Mouse (Mus musculus) myocyte (in vitro differentiated cells): ENCODE measurements around the gene Kpna4. TPM values are rescaled to one million over a fixed set of nuclear protein-coding genes. Genes with fewer than 3 reads are reported as not detected.

ENCODE experiments used
- H3K27me3 ChIP-seq: one replicate; pipeline ENCODE4 v1.6.1; 2011; ENCODE audit not compliant: control insufficient read depth, insufficient read depth, insufficient read length
- H3K36me3 ChIP-seq: one replicate; pipeline ENCODE4 v1.6.1; 2011; ENCODE audit not compliant: control insufficient read depth, insufficient read depth
- H3K4me2 ChIP-seq: one replicate; pipeline ENCODE4 v1.6.1; 2011; ENCODE audit warnings: low read depth, control low read depth
- H3K4me3 ChIP-seq: one replicate; pipeline ENCODE4 v1.5.1; 2011; ENCODE audit warnings: mild to moderate bottlenecking, control low read depth, moderate library complexity
- H3K79me2 ChIP-seq: one replicate; pipeline ENCODE4 v1.6.1; 2011; ENCODE audit not compliant: control insufficient read depth, insufficient read depth
- H3ac ChIP-seq: one replicate; pipeline ENCODE4 v1.6.1; 2011; ENCODE audit not compliant: control insufficient read depth, insufficient read length
- CEBPB ChIP-seq: IDR thresholded peaks from 2 replicates; pipeline ENCODE4 v1.6.1; 2011; ENCODE audit warnings: mild to moderate bottlenecking, moderate library complexity; ENCODE audit not compliant: poor library complexity, insufficient read depth, severe bottlenecking
- E2F4 ChIP-seq: IDR thresholded peaks from one replicate; pipeline ENCODE4 v1.6.1; 2011; ENCODE audit warnings: mild to moderate bottlenecking, control low read depth, moderate library complexity; ENCODE audit not compliant: insufficient read depth
- MAX ChIP-seq: IDR thresholded peaks from one replicate; pipeline ENCODE4 v1.6.1; 2011; ENCODE audit warnings: low read depth, mild to moderate bottlenecking, control low read depth
- MYOD1 ChIP-seq, 3 experiments: IDR thresholded peaks; one replicate each; pipeline ENCODE4 v1.6.1; 2011; ENCODE audit warnings: control low read depth in 2 of 3, low read depth in 2 of 3, mild to moderate bottlenecking in 2 of 3, moderate library complexity in 1 of 3; ENCODE audit not compliant: insufficient read length in 2 of 3, control insufficient read depth in 1 of 3
- MYOG ChIP-seq, 3 experiments: IDR thresholded peaks; one replicate each; pipeline ENCODE4 v1.6.1; 2011; ENCODE audit warnings: control low read depth in 2 of 3, low read depth in 2 of 3, mild to moderate bottlenecking in 2 of 3; ENCODE audit not compliant: insufficient read length in 2 of 3, control insufficient read depth in 1 of 3, insufficient read depth in 1 of 3
- POLR2A ChIP-seq: IDR thresholded peaks from one replicate; pipeline ENCODE4 v1.6.1; 2011; ENCODE audit warnings: low read depth, mild to moderate bottlenecking, control low read depth, moderate library complexity; ENCODE audit not compliant: insufficient read length
- POLR2AphosphoS2 ChIP-seq: IDR thresholded peaks from one replicate; pipeline ENCODE4 v1.6.1; 2011; ENCODE audit warnings: low read depth, control low read depth; ENCODE audit not compliant: insufficient read length
- REST ChIP-seq: IDR thresholded peaks from one replicate; pipeline ENCODE4 v1.6.1; 2011; ENCODE audit warnings: mild to moderate bottlenecking, control low read depth, moderate library complexity; ENCODE audit not compliant: insufficient read depth, insufficient read length
- SRF ChIP-seq: IDR thresholded peaks from one replicate; pipeline ENCODE4 v1.6.1; 2011; ENCODE audit warnings: low read depth; ENCODE audit not compliant: control insufficient read depth, insufficient read length
- TCF12 ChIP-seq: IDR thresholded peaks from one replicate; pipeline ENCODE4 v1.6.1; 2011; ENCODE audit warnings: mild to moderate bottlenecking, control low read depth; ENCODE audit not compliant: poor library complexity, insufficient read depth, severe bottlenecking
- TCF3 ChIP-seq: IDR thresholded peaks from one replicate; pipeline ENCODE4 v1.6.1; 2011; ENCODE audit warnings: low read depth, control low read depth; ENCODE audit not compliant: insufficient read length
- USF1 ChIP-seq: IDR thresholded peaks from one replicate; pipeline ENCODE4 v1.6.1; 2011; ENCODE audit warnings: low read depth, mild to moderate bottlenecking, control low read depth, moderate library complexity
- polyA plus RNA-seq: library from polyadenylated mRNA; unstranded; fragments of >200 nt; fragmentation: generic; extraction: Trizol; gene quantifications from one replicate; pipeline ENCODE4 v1.2.1, GENCODE M21; 2012; ENCODE audit warnings: missing spikeins

The Kpna4 gene
- polyA plus RNA-seq, 1 experiment = 23.0 TPM

DNA sequence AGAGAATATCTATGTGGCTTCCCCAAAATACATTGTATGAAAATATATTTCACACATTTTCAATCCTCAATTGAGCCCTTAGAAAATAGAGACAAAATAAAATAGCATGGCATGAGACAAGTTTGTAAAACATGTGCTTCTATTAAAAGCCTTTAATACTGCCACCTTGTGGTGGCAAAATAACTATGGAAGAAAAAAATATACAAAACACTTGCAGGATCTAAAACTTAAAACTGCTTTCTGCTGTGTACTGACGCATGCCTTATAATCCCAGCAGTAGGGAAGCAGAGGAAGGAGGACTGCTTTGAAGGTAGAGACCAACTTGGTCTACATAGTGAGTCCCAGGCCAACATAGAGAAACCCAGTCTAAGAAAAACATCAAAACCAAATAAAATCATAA is 62.9 kb downstream of the Kpna4 start:
- H3K79me2 ChIP-seq = no peaks in the 10 kb centered on the region
- no peak for TF ChIP-seq POLR2A
- no peak for TF ChIP-seq CEBPB
- no peak for TF ChIP-seq POLR2AphosphoS2
- TF ChIP-seq E2F4 = no peak
- TF ChIP-seq TCF3 = no peak
- no peak for TF ChIP-seq MAX
- TF ChIP-seq SRF = no peak
- TF ChIP-seq MYOD1 (IDR thresholded peaks at IDR 0.05; ENCODE audit: control insufficient read depth in 1 of 3, insufficient read length in 2 of 3, low read depth in 2 of 3) = no peak
- no peak for TF ChIP-seq USF1
- TF ChIP-seq TCF12 = no peak
- TF ChIP-seq MYOG (IDR thresholded peaks at IDR 0.05; ENCODE audit: control insufficient read depth in 1 of 3, insufficient read depth in 1 of 3, insufficient read length in 2 of 3, low read depth in 2 of 3) = no peak
- H3K36me3 ChIP-seq = no peaks in the 10 kb centered on the region
- no peak overlapping the region for H3K4me3 ChIP-seq
- H3K27me3 ChIP-seq = no peaks in the 10 kb centered on the region
- no peak overlapping the region for H3ac ChIP-seq
- H3K4me2 ChIP-seq = no peak overlapping the region

DNA sequence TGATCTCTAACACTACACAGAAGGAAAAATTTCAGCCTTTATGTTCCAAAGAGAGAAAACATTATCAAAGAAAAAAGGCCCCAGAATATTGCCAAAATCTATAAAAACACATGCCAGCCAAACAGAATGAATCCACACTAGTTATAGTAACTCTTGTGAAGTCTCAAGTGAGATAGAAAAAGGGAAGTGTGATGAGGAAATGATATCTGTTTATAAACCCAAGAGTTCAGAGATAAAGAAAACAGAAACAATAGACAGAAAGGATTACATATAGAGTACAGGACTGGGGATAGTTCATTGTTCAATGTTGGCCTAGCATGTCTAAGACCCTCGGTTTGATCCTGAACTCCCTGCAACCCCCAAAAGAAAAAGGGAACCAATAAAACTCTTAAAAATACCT is 64.1 kb downstream of the Kpna4 start:
- TF ChIP-seq SRF = no peak
- no peak for TF ChIP-seq TCF3
- no peak for TF ChIP-seq POLR2AphosphoS2
- no peak for TF ChIP-seq TCF12
- Histone ChIP-seq H3K79me2 (no peaks in the 10 kb centered on the region), H3ac (no peak overlapping the region)

DNA sequence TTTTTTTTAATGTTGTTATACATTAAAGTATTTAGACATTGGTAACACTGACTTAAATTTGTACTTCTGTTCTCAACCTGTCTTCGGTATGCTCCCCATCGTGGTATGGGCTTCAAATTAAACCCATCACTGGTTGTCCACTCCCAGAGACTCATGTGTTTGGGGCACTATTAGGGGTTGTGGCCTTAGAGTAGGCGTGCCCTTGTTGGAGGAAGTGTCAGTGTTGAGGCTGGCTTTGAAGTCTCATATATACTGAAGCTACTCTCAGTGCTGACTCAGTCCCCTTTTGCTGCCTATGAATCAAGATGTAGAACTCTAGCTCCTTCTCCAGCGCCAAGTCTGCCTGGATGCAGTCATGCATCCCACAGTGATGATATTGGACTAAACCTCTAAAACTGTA is 66.2 kb downstream of the Kpna4 start:
- Histone ChIP-seq H3K4me2 (no peak overlapping the region), H3K4me3 (no peak overlapping the region), H3ac (no peak overlapping the region), H3K36me3 (no peaks in the 10 kb centered on the region), H3K27me3 (no peaks in the 10 kb centered on the region), H3K79me2 (no peaks in the 10 kb centered on the region)
- TF ChIP-seq REST (no peak), MAX (no peak), SRF (no peak), E2F4 (no peak), MYOD1 (IDR thresholded peaks at IDR 0.05; ENCODE audit: control insufficient read depth in 1 of 3, insufficient read length in 2 of 3, low read depth in 2 of 3) (no peak)

More for the DNA sequence above, 64.1 kb downstream of the Kpna4 start:
- Histone ChIP-seq H3K4me3 (no peak overlapping the region), H3K4me2 (no peak overlapping the region), H3K27me3 (no peaks in the 10 kb centered on the region), H3K36me3 (no peaks in the 10 kb centered on the region)

DNA sequence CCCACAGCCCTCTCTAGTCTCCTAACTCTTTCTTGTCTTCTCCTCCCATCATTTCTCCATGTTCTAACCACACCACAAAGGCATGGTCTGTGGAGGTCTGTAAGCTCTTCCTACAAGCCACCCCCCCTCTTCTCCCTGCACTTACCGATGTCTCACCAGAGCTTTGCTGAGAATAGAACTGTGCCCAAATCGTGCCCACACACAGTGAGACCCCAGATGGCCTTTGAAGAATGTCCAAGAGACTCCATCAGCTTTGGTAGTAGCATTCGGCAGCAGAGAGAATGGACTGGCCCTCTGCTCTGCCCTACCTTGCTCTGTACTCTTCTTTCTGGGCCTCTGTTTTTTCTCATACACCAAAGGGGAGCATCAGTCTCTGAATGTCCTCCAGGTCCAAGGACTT is 71.0 kb downstream of the Kpna4 start:
- H3K79me2 ChIP-seq = no peaks in the 10 kb centered on the region
- H3K4me3 ChIP-seq = no peak overlapping the region
- TF ChIP-seq TCF3 = no peak
- TF ChIP-seq MYOD1 (IDR thresholded peaks at IDR 0.05; ENCODE audit: control insufficient read depth in 1 of 3, insufficient read length in 2 of 3, low read depth in 2 of 3) = no peak
- no peak for TF ChIP-seq MYOG (IDR thresholded peaks at IDR 0.05; ENCODE audit: control insufficient read depth in 1 of 3, insufficient read depth in 1 of 3, insufficient read length in 2 of 3, low read depth in 2 of 3)
- no peak for TF ChIP-seq E2F4
- no peak for TF ChIP-seq MAX
- TF ChIP-seq USF1 = no peak
- no peak overlapping the region for H3K4me2 ChIP-seq
- H3K27me3 ChIP-seq = no peaks in the 10 kb centered on the region
- no peak overlapping the region for H3ac ChIP-seq
- H3K36me3 ChIP-seq = no peaks in the 10 kb centered on the region

DNA sequence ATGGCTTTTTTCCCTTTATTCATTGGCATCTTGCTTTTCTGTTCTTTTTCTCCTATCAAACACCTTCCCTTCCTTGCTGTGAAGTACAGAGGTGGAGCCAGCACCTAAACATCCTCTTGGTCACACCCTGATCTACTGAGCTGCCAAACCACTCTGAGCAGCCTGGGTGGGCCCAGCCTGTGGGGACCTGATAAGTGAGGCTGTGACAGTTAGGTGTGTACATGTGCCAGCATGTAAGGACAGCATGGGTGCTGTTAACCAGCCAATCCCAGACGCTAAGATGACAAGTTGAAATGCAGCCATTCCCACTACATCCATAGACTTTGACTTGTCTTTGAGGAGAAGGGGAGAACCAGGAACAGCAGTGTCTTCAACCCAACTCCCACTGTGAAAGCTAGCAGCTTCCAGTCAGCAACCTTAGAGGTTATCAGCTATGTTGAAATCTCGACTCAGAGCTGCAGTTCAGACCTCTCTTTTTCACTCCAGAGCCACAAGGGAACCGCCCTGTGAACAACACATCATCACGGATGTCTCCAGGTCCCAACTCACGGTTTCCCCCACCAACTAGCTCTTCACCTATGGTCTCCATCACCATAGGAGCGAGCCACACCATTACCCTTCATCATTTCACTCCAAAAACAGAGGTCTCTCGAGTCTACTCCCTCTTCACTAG is 72.0 kb downstream of the Kpna4 start:
- H3K4me2 ChIP-seq = no peak overlapping the region
- no peak overlapping the region for H3K4me3 ChIP-seq
- no peak overlapping the region for H3ac ChIP-seq
- no peaks in the 10 kb centered on the region for H3K36me3 ChIP-seq
- H3K79me2 ChIP-seq = no peaks in the 10 kb centered on the region
- no peak for TF ChIP-seq POLR2AphosphoS2
- TF ChIP-seq TCF12 = no peak
- TF ChIP-seq CEBPB = no peak
- no peak for TF ChIP-seq MYOD1 (IDR thresholded peaks at IDR 0.05; ENCODE audit: control insufficient read depth in 1 of 3, insufficient read length in 2 of 3, low read depth in 2 of 3)
- no peak for TF ChIP-seq USF1
- TF ChIP-seq TCF3 = no peak
- no peak for TF ChIP-seq POLR2A
- no peak for TF ChIP-seq MAX
- H3K27me3 ChIP-seq = no peaks in the 10 kb centered on the region
